Mouse (Mus musculus) embryonic facial prominence, embryonic 10.5 days (tissue): ENCODE data around the gene Akirin2. TPM values are rescaled to one million over a fixed set of nuclear protein-coding genes. Genes with fewer than 3 reads are reported as not detected.
"Not testable (repeated sequence)": the region's sequence is repeated elsewhere in the genome, so short reads cannot be mapped to it uniquely, and the experiment has no call there.

Source experiments
- DNase-seq: peaks from one replicate; pipeline ENCODE4 v3.0.0-alpha.2; 2017; ENCODE audit warnings: low spot score
- H3K27ac ChIP-seq: fragments of 300-500 bp; sonication (generic); replicated peaks from 2 replicates; pipeline ENCODE4 v1.5.1; 2016; ENCODE audit warnings: mild to moderate bottlenecking
- H3K27me3 ChIP-seq: fragments of 300-500 bp; sonication (generic); replicated peaks from 2 replicates; pipeline ENCODE4 v1.6.1; 2016; ENCODE audit warnings: low read depth, mild to moderate bottlenecking; ENCODE audit not compliant: poor library complexity, severe bottlenecking
- H3K36me3 ChIP-seq: fragments of 300-500 bp; sonication (generic); replicated peaks from 2 replicates; pipeline ENCODE4 v1.6.1; 2016; ENCODE audit warnings: mild to moderate bottlenecking, moderate library complexity
- H3K4me1 ChIP-seq: fragments of 300-500 bp; sonication (generic); 2 replicates; pipeline ENCODE4 v1.6.1; 2016
- H3K4me3 ChIP-seq: fragments of 300-500 bp; sonication (generic); 2 replicates; pipeline ENCODE4 v1.5.1; 2016; ENCODE audit warnings: mild to moderate bottlenecking, moderate library complexity
- H3K9me3 ChIP-seq: fragments of 300-500 bp; sonication (generic); 2 replicates; pipeline ENCODE4 v1.6.1; 2016; ENCODE audit warnings: mild to moderate bottlenecking
- WGBS: fragments of 180-500 bp; shearing (Covaris S2); methylation state at CpG from one replicate; pipeline ENCODE4 v1.1.7; 2016; 5-methylcytosine and 5-hydroxymethylcytosine counted together
- polyA plus RNA-seq: library from polyadenylated mRNA; unstranded; fragments of >200 nt; fragmentation: Nextera tagmentation; extraction: Ambion mirVana; gene quantifications from 2 replicates; pipeline ENCODE4 v1.2.1, GENCODE M21; 2016

Gene Akirin2
- polyA plus RNA-seq, 1 experiment from 2014 or later = 64.8 TPM

DNA sequence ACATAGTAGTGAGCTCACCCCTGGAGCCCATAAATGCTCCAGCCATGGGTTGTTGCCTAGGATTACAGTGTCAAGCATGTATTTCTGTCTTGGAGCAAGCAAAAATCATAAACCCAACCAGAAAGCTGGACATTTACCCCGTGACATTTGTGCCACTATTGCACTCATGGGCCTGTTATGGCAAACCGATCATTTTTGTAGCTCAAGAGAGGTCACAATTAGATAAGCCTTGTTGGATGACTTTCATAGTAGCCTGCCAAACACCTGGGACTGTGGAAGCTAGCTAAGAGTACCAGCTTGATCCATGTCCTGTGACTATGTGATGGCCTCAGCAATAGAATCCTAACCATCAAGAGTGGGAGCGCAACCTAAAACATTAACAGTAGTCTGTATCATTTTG is 4.9 kb downstream of the Akirin2 start:
- Histone ChIP-seq H3K27ac (no peak overlapping the region), H3K4me3 (no peak overlapping the region), H3K4me1 (peaks cover 29% of the 10 kb centered on the region), H3K36me3 (peaks cover 12% of the 10 kb centered on the region), H3K9me3 (no peaks in the 10 kb centered on the region), H3K27me3 (no peaks in the 10 kb centered on the region)
- 95% methylated on average over 3 of the region's 3 CpGs for WGBS
- DNase-seq = no peak

GRCm38 (mm10) chr4:34556183-34556582 is 5.4 kb downstream of the Akirin2 start:
- Histone ChIP-seq H3K4me1 (peaks cover 29% of the 10 kb centered on the region), H3K9me3 (no peaks in the 10 kb centered on the region), H3K4me3 (no peak overlapping the region), H3K36me3 (peaks cover 12% of the 10 kb centered on the region), H3K27me3 (no peaks in the 10 kb centered on the region), H3K27ac (no peak overlapping the region)
- no peak for DNase-seq

- Histone ChIP-seq H3K27me3 (no peaks in the 10 kb centered on the region), H3K36me3 (peaks cover 38% of the 10 kb centered on the region), H3K4me3 (no peak overlapping the region), H3K9me3 (no peaks in the 10 kb centered on the region), H3K27ac (no peak overlapping the region), H3K4me1 (0 out of 2 replicates have a peak, but pooled peaks cover 3% of the 10 kb centered on the region)
- WGBS = 60% methylated on average over 4 of the region's 4 CpGs
- DNase-seq = peak; percentile 59
These were observed 10.2 kb downstream of the Akirin2 start for GRCm38 (mm10) chr4:34560971-34561370.

DNA sequence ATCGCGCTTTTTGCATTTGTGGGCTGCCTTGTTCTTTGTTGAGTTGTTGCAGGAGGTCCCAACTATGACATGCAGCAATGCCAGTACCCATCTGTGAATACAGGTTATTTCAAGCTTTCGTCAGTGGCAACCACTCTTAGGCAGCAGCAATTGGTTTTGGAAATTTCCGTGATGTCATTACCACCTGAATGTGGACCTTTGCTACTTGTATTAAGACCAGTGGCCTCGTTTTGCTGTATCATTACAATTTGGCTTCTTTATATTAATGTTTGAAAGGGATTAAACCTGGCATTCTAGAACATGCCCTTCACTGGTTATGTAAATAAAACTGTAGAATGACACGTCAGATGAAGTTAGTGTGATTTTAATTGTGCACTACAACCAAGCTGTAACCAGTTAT is 15.5 kb downstream of the Akirin2 start:
- no peak for DNase-seq
- Histone ChIP-seq H3K9me3 (no peaks in the 10 kb centered on the region), H3K4me1 (no peaks in the 10 kb centered on the region), H3K4me3 (no peak overlapping the region), H3K36me3 (peaks cover 91% of the 10 kb centered on the region), H3K27ac (no peak overlapping the region), H3K27me3 (no peaks in the 10 kb centered on the region)
- WGBS = 92% methylated on average over 6 of the region's 6 CpGs

- no peak for DNase-seq
- 84% methylated on average over 2 of the region's 2 CpGs for WGBS
- H3K4me1 ChIP-seq = no peaks in the 10 kb centered on the region
- no peaks in the 10 kb centered on the region for H3K27me3 ChIP-seq
- peaks cover 99% of the 10 kb centered on the region for H3K36me3 ChIP-seq
- no peaks in the 10 kb centered on the region for H3K9me3 ChIP-seq
- no peak overlapping the region for H3K27ac ChIP-seq
- H3K4me3 ChIP-seq = no peak overlapping the region
These were observed 22.1 kb downstream of the Akirin2 start for GRCm38 (mm10) chr4:34572876-34573275.

DNA sequence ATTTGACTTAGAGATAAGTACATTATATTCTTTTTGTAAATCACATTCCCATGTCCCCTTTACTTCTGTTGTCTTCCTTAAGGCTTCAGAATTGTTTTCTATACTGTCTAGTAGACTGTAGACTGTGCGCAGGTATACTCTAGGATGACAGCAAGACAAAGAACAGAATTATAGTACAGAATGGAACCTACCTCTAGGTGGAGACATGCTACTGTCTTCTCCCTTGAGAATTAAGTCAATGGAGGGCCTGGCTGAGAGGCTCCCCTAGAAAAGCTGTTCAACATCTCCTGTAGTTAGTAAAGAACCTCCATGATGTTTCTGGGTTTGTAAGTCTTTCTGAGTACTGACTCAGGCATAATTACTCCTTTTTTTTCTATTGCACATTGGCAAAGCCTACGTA is 26.3 kb downstream of the Akirin2 start:
- no peak for DNase-seq

DNA sequence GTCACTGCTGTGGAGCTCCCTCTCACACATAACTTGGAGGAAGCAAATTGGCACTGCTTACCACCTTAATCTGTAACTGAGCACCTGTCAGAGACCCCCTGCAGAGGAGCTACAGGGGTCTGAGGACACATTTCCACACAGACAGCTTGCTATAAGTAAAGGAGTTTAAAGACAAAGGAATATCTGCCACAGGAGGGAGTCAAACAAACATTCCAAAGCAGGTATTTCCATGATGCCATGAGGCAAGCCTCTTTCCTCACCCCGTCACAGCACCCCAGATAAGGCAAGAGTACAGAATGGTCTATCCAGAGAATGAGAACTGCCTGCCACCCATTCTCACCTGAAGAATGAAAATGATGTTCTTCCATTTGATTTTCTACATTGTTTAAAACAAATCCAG is 28.5 kb downstream of the Akirin2 start:
- H3K27ac ChIP-seq = no peak overlapping the region
- peaks cover 98% of the 10 kb centered on the region for H3K36me3 ChIP-seq
- no peak overlapping the region for H3K4me3 ChIP-seq
- no peak for DNase-seq
- H3K27me3 ChIP-seq = no peaks in the 10 kb centered on the region
- H3K9me3 ChIP-seq = no peaks in the 10 kb centered on the region
- no peaks in the 10 kb centered on the region for H3K4me1 ChIP-seq
- WGBS = 88% methylated on average over 1 of the region's 1 CpGs

More for the DNA sequence above, 26.3 kb downstream of the Akirin2 start:
- Histone ChIP-seq H3K4me3 (no peak overlapping the region), H3K36me3 (peaks cover 98% of the 10 kb centered on the region), H3K27ac (no peak overlapping the region), H3K4me1 (no peaks in the 10 kb centered on the region), H3K27me3 (no peaks in the 10 kb centered on the region), H3K9me3 (no peaks in the 10 kb centered on the region)
- WGBS = 95% methylated on average over 2 of the region's 2 CpGs

DNA sequence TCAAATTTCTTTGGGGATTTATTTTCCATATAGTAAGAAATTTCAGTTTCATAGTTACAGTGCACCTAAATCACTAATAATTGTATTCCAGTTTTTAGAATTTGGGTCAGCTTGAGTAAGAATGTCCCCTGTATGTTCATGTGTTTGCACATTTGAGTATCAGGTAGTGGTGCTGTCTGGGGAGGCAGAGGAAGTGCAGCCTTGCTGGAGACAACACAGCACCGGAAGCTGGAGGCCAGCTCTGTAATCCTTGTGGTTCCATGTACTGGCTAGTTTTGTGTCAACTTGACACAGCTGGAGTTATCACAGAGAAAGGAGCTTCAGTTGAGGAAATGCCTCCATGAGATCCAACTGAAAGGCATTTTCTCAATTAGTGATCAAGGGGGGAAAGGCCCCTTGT is 30.8 kb downstream of the Akirin2 start:
- not testable (repeated sequence) for H3K4me1 ChIP-seq, H3K27me3 ChIP-seq, DNase-seq, H3K9me3 ChIP-seq, H3K27ac ChIP-seq, H3K4me3 ChIP-seq
- peaks cover 91% of the 10 kb centered on the region for H3K36me3 ChIP-seq
- 89% methylated on average over 1 of the region's 1 CpGs for WGBS

DNA sequence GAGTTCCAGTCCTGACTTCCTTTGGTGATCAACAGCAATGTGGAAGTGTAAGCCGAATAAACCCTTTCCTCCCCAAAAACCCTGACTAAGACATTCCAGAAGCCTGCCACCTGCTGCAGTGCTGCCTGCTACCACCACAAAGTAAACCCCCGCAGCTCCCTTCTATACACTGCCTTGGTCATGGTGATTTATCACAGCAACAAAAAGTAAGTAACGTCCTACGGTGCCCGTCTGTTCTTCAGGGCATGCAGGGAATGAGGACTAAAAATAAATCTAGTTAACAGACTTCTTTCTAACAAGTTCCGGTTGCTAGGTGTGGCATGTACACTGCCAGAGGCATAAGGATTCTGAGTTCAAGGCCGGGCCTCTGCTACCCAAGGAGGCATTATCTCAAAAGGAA is 31.3 kb downstream of the Akirin2 start:
- H3K36me3 ChIP-seq = peaks cover 89% of the 10 kb centered on the region
- DNase-seq = no peak

GRCm38 (mm10) chr4:34582476-34582875 is 31.7 kb downstream of the Akirin2 start:
- Histone ChIP-seq H3K36me3 (peaks cover 89% of the 10 kb centered on the region), H3K4me3 (no peak overlapping the region), H3K9me3 (no peaks in the 10 kb centered on the region), H3K27ac (no peak overlapping the region), H3K4me1 (no peaks in the 10 kb centered on the region), H3K27me3 (no peaks in the 10 kb centered on the region)
- WGBS = 81% methylated on average over 5 of the region's 5 CpGs
- DNase-seq = no peak

More for the DNA sequence above, 31.3 kb downstream of the Akirin2 start:
- Histone ChIP-seq H3K4me1 (no peaks in the 10 kb centered on the region), H3K9me3 (no peaks in the 10 kb centered on the region), H3K27ac (no peak overlapping the region), H3K4me3 (no peak overlapping the region), H3K27me3 (no peaks in the 10 kb centered on the region)
- WGBS = 85% methylated on average over 7 of the region's 7 CpGs

- Histone ChIP-seq H3K27me3 (no peaks in the 10 kb centered on the region), H3K36me3 (peaks cover 81% of the 10 kb centered on the region), H3K4me1 (no peaks in the 10 kb centered on the region), H3K27ac (no peak overlapping the region), H3K4me3 (no peak overlapping the region), H3K9me3 (no peaks in the 10 kb centered on the region)
- no peak for DNase-seq
- WGBS = 90% methylated on average over 3 of the region's 3 CpGs
These were observed 32.7 kb downstream of the Akirin2 start for GRCm38 (mm10) chr4:34583427-34583826.

DNA sequence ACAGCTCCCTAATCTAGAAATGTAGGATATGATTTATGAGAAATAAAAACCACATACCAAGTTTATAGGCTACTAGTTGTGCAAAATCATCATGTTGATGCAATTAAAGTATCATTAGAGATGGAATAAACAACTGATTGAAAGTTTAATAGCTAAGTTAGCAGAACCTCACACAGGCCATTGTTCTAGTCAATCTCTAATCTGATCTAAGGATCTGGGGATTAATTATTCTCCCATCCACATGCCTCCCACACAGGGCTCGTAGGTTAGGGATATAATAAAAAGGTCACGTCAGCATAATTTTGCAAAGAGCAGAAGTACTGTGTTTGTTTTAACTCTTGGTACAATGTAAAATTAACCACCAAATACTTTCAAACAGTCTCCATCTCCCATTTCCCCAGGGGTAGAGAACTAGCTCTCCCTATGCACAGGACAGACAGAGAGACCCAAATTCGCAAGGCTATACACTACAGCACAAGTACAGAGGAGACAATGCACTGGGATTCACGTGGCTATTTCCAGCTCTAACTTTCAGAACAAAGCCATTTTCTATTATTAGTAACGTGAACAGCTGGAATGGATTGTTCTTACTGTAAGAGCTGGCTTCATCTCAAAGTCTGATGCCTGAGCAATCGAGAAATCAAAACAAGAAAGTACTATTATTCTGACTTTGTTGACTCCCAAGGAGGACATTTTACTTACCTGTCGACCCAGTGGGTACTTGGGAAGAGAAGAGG is 34.3 kb downstream of the Akirin2 start:
- no peak overlapping the region for H3K4me3 ChIP-seq
- H3K36me3 ChIP-seq = peaks cover 74% of the 10 kb centered on the region
- H3K27me3 ChIP-seq = no peaks in the 10 kb centered on the region
- no peaks in the 10 kb centered on the region for H3K4me1 ChIP-seq
- H3K27ac ChIP-seq = no peak overlapping the region
- no peak for DNase-seq
- WGBS = 85% methylated on average over 7 of the region's 7 CpGs
- H3K9me3 ChIP-seq = no peaks in the 10 kb centered on the region

DNA sequence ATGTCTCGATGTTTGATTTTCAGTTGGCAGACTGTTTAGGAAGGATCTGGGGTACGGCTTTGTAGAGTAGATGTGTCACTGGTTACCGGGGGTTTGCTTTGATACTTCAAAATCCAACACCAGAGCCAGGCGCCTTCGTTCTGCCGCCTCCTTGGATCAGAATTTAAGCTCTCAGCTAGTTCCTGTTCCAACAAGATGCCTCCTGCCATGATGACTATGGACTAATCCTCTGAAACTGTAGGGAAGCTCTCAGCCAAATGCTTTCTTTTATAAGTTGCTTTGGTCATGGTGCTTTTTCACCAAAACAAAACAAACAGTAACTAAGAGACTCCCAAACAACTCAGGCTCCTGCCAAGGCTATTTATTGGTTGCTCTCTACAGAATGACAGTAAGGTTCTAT is 52.4 kb downstream of the Akirin2 start:
- no peak for DNase-seq
- Histone ChIP-seq H3K4me3 (no peak overlapping the region), H3K27me3 (no peaks in the 10 kb centered on the region), H3K27ac (no peak overlapping the region), H3K9me3 (no peaks in the 10 kb centered on the region), H3K4me1 (no peaks in the 10 kb centered on the region), H3K36me3 (peaks cover 88% of the 10 kb centered on the region)
- 93% methylated on average over 6 of the region's 6 CpGs for WGBS
